Mouse (Mus musculus) limb, embryonic 10.5 days (tissue): ENCODE results near the gene Itprip. TPM values are rescaled to one million over a fixed set of nuclear protein-coding genes. Genes with fewer than 3 reads are reported as not detected.

Experiments
- DNase-seq: peaks from one replicate; pipeline ENCODE4 v3.0.0-alpha.2; 2017; ENCODE audit warnings: low spot score
- H3K27ac ChIP-seq: fragments of 300-500 bp; sonication (generic); 2 replicates; pipeline ENCODE4 v1.5.1; 2016; ENCODE audit warnings: mild to moderate bottlenecking
- H3K27me3 ChIP-seq: fragments of 300-500 bp; sonication (generic); 2 replicates; pipeline ENCODE4 v1.6.1; 2016; ENCODE audit warnings: low read depth, mild to moderate bottlenecking; ENCODE audit not compliant: poor library complexity, severe bottlenecking
- H3K36me3 ChIP-seq: fragments of 300-500 bp; sonication (generic); 2 replicates; pipeline ENCODE4 v1.6.1; 2016; ENCODE audit warnings: mild to moderate bottlenecking, moderate library complexity
- H3K4me1 ChIP-seq: fragments of 300-500 bp; sonication (generic); 2 replicates; pipeline ENCODE4 v1.6.1; 2016
- H3K4me3 ChIP-seq: fragments of 300-500 bp; sonication (generic); 2 replicates; pipeline ENCODE4 v1.5.1; 2016; ENCODE audit warnings: mild to moderate bottlenecking, moderate library complexity
- H3K9me3 ChIP-seq: fragments of 300-500 bp; sonication (generic); replicated peaks from 2 replicates; pipeline ENCODE4 v1.6.1; 2016; ENCODE audit warnings: mild to moderate bottlenecking
- WGBS: fragments of 180-500 bp; shearing (Covaris S2); methylation state at CpG from one replicate; pipeline ENCODE4 v1.1.7; 2016; 5-methylcytosine and 5-hydroxymethylcytosine counted together
- polyA plus RNA-seq: library from polyadenylated mRNA; unstranded; fragments of >200 nt; fragmentation: Nextera tagmentation; extraction: Ambion mirVana; gene quantifications from 2 replicates; pipeline ENCODE4 v1.2.1, GENCODE M21; 2016

Gene Itprip
- polyA plus RNA-seq, 1 experiment from 2014 or later: 27.5 TPM

- H3K27ac ChIP-seq: peak overlapping the region; percentile 68
- WGBS: 58% methylated on average over 10 of the region's 10 CpGs
- peaks cover 32% of the 10 kb centered on the region for H3K36me3 ChIP-seq
- no peaks in the 10 kb centered on the region for H3K9me3 ChIP-seq
- no peak for DNase-seq
- H3K27me3 ChIP-seq: no peaks in the 10 kb centered on the region
- no peak overlapping the region for H3K4me3 ChIP-seq
- H3K4me1 ChIP-seq: peaks cover 52% of the 10 kb centered on the region
Observed at GRCm38 (mm10) chr19:47890489-47891130, 28.5 kb downstream of the Itprip start.

- no peak for DNase-seq
- Histone ChIP-seq H3K27me3 (no peaks in the 10 kb centered on the region), H3K9me3 (no peaks in the 10 kb centered on the region), H3K4me3 (no peak overlapping the region), H3K4me1 (peaks cover 74% of the 10 kb centered on the region), H3K27ac (no peak overlapping the region), H3K36me3 (peaks cover 6% of the 10 kb centered on the region)
- 94% methylated on average over 8 of the region's 8 CpGs for WGBS
Observed at GRCm38 (mm10) chr19:47888037-47888436, 31.1 kb downstream of the Itprip start.

- WGBS: 89% methylated on average over 10 of the region's 10 CpGs
- Histone ChIP-seq H3K27me3 (no peaks in the 10 kb centered on the region), H3K4me1 (peaks cover 75% of the 10 kb centered on the region), H3K36me3 (peaks cover under 1% of the 10 kb centered on the region; the same call in 1 of the 2 replicates), H3K9me3 (no peaks in the 10 kb centered on the region), H3K27ac (peak overlapping the region; percentile 5; the same call in 1 of the 2 replicates), H3K4me3 (no peak overlapping the region)
- no peak for DNase-seq
Observed at GRCm38 (mm10) chr19:47887417-47887816, 31.7 kb downstream of the Itprip start.

GRCm38 (mm10) chr19:47886617-47887016, 32.5 kb downstream of the Itprip start:
- H3K4me1 ChIP-seq: peaks cover 68% of the 10 kb centered on the region
- no peaks in the 10 kb centered on the region for H3K36me3 ChIP-seq
- no peaks in the 10 kb centered on the region for H3K9me3 ChIP-seq
- DNase-seq: peak; percentile 47
- H3K27ac ChIP-seq: peak overlapping the region; percentile 5; the same call in 1 of the 2 replicates
- H3K4me3 ChIP-seq: no peak overlapping the region
- no peaks in the 10 kb centered on the region for H3K27me3 ChIP-seq
- WGBS: 54% methylated on average over 7 of the region's 7 CpGs

- DNase-seq: no peak
- no peak overlapping the region for H3K4me3 ChIP-seq
- H3K36me3 ChIP-seq: no peaks in the 10 kb centered on the region
- no peaks in the 10 kb centered on the region for H3K9me3 ChIP-seq
- peaks cover 61% of the 10 kb centered on the region for H3K4me1 ChIP-seq
- WGBS: 88% methylated on average over 11 of the region's 11 CpGs
- H3K27ac ChIP-seq: 0 out of 2 replicates have a peak overlapping the region, but pooled peaks have one; percentile 4
- H3K27me3 ChIP-seq: no peaks in the 10 kb centered on the region
Observed at GRCm38 (mm10) chr19:47885886-47886285, 33.2 kb downstream of the Itprip start.

GRCm38 (mm10) chr19:47885191-47885743, 33.8 kb downstream of the Itprip start:
- Histone ChIP-seq H3K36me3 (no peaks in the 10 kb centered on the region), H3K4me1 (peaks cover 58% of the 10 kb centered on the region), H3K4me3 (no peak overlapping the region), H3K27me3 (no peaks in the 10 kb centered on the region), H3K9me3 (no peaks in the 10 kb centered on the region), H3K27ac (peak overlapping the region; percentile 9; the same call in 1 of the 2 replicates)
- DNase-seq: no peak
- WGBS: 69% methylated on average over 7 of the region's 7 CpGs

- 82% methylated on average over 13 of the region's 13 CpGs for WGBS
Observed at GRCm38 (mm10) chr19:47884296-47885085, 34.6 kb downstream of the Itprip start.

GRCm38 (mm10) chr19:47882882-47883254, 36.2 kb downstream of the Itprip start:
- WGBS: 44% methylated on average over 9 of the region's 9 CpGs
- H3K27ac ChIP-seq: peak overlapping the region; percentile 61
- H3K9me3 ChIP-seq: no peaks in the 10 kb centered on the region
- H3K27me3 ChIP-seq: no peaks in the 10 kb centered on the region
- DNase-seq: peak; percentile 42
- no peaks in the 10 kb centered on the region for H3K36me3 ChIP-seq
- no peak overlapping the region for H3K4me3 ChIP-seq
- peaks cover 54% of the 10 kb centered on the region for H3K4me1 ChIP-seq

More at GRCm38 (mm10) chr19:47884296-47885085, 34.6 kb downstream of the Itprip start:
- Histone ChIP-seq H3K4me3 (no peak overlapping the region), H3K36me3 (no peaks in the 10 kb centered on the region), H3K4me1 (peaks cover 51% of the 10 kb centered on the region), H3K9me3 (no peaks in the 10 kb centered on the region), H3K27ac (peak overlapping the region; percentile 9; the same call in 1 of the 2 replicates), H3K27me3 (no peaks in the 10 kb centered on the region)
- DNase-seq: no peak

- no peaks in the 10 kb centered on the region for H3K9me3 ChIP-seq
- H3K27me3 ChIP-seq: no peaks in the 10 kb centered on the region
- WGBS: 29% methylated on average over 11 of the region's 11 CpGs
- peak overlapping the region; percentile 61 for H3K27ac ChIP-seq
- H3K4me3 ChIP-seq: no peak overlapping the region
- DNase-seq: peak; percentile 98
- no peaks in the 10 kb centered on the region for H3K36me3 ChIP-seq
- H3K4me1 ChIP-seq: peaks cover 50% of the 10 kb centered on the region
Observed at GRCm38 (mm10) chr19:47882151-47882881, 36.8 kb downstream of the Itprip start.

- no peaks in the 10 kb centered on the region for H3K36me3 ChIP-seq
- H3K27me3 ChIP-seq: no peaks in the 10 kb centered on the region
- H3K4me1 ChIP-seq: peaks cover 42% of the 10 kb centered on the region
- no peaks in the 10 kb centered on the region for H3K9me3 ChIP-seq
- H3K4me3 ChIP-seq: no peak overlapping the region
- H3K27ac ChIP-seq: no peak overlapping the region
- WGBS: 86% methylated on average over 7 of the region's 7 CpGs
- DNase-seq: no peak
Observed at GRCm38 (mm10) chr19:47881538-47881937, 37.6 kb downstream of the Itprip start.

GRCm38 (mm10) chr19:47876252-47876651, 42.8 kb downstream of the Itprip start:
- WGBS: 84% methylated on average over 15 of the region's 15 CpGs
- Histone ChIP-seq H3K36me3 (no peaks in the 10 kb centered on the region), H3K27ac (no peak overlapping the region), H3K27me3 (no peaks in the 10 kb centered on the region), H3K4me1 (peaks cover 9% of the 10 kb centered on the region; the same call in 1 of the 2 replicates), H3K9me3 (no peaks in the 10 kb centered on the region), H3K4me3 (no peak overlapping the region)
- DNase-seq: no peak

GRCm38 (mm10) chr19:47871515-47871914, 47.6 kb downstream of the Itprip start:
- no peaks in the 10 kb centered on the region for H3K27me3 ChIP-seq
- H3K4me3 ChIP-seq: no peak overlapping the region
- no peaks in the 10 kb centered on the region for H3K36me3 ChIP-seq
- H3K4me1 ChIP-seq: peaks cover 20% of the 10 kb centered on the region
- DNase-seq: no peak
- H3K27ac ChIP-seq: no peak overlapping the region
- no peaks in the 10 kb centered on the region for H3K9me3 ChIP-seq
- 31% methylated on average over 10 of the region's 10 CpGs for WGBS
